Mouse (Mus musculus) spleen, postnatal 14 days (tissue): ENCODE results near the gene Nfat5.
A peak's percentile ranks its signal among the peaks of the same experiment; 100 is the strongest.

Experiments used
- DNase-seq, 2 experiments: peaks; one replicate each; pipeline ENCODE4 v3.0.0; 2021 to 2022; ENCODE audit warnings: low spot score in 2 of 2

The Nfat5 gene

DNA sequence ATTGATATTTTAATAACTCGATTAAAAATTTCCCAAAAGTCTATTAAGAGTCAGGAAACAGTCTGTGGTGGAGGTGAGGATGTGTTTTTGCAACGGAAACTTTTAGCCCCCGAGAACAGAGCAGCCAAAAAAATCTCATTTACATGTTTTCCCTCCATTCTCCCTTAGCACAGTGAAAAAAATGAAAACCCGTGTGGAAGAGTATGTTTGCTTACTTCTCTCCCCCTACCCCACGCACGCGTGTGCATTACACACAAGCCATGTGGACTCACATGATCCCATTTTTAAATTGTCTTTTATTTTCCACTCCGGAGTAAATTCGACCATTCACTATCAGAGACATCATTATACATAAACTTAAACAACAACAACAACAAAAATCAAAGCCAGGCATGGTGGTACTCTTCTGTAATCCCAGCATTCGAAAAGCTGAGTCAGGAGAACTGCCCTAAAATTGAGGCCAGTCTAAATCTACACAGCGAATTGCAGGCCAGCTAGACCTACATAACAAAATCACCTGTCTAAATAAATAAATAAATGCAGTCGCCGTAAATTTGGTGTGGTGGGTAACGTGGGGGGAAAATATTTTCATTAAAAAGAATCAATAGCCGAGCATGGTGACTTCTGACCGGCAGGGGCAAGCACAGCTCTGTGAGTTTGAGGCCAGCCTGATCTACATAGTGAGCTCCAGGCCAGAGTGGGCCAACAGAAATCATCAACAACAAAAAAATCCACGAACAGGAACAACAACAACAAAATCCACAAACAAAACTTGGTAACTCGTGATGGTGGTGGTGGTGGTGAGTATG lies 947 bp upstream of the Nfat5 start:
- DNase-seq, result no peak

GRCm38 (mm10) chr8:107293641-107294628 lies 665 bp downstream of the Nfat5 start:
- peak; percentile 17 to 21 for DNase-seq

DNA sequence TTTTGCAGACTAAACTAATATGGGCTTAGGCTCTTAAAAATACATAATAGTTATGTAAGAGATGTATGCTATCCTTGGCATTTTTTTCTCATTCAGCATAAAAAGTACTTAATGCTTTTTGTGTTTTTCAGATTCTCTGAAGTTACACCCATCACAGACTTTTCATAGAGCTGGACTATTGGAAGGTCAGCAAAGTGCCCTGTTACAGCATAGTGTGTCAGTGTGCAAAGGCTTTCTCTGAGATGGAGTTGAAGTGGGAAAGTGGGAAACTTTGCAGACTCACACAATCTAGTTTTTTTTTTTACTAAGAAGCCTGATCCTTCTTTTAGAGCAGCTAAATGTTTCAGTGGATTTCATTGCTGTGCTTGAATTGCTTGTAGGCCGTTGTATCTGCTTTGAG lies 2.2 kb downstream of the Nfat5 start:
- DNase-seq, result no peak

DNA sequence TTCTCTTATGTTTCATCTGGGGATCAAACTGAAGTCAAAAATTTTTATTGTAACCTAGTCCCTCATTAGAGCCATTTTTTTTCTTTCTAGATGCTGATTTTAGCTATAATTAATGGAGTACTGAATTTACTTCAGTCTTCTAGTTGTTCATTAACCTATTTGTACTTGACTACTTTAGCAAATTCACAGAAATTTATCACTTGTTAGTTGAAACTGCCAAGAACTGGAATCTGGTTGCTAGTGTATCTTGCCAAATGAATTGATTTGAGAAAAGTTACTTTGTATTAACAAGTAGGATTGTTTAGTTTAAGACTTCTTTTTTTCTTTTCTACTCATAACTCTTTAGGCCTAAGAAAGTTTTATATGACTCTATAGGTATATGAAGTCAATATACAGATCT lies 18.6 kb downstream of the Nfat5 start:
- no peak for DNase-seq

GRCm38 (mm10) chr8:107324142-107324541 lies 30.9 kb downstream of the Nfat5 start:
- DNase-seq, result peak; percentile 34 to 66

DNA sequence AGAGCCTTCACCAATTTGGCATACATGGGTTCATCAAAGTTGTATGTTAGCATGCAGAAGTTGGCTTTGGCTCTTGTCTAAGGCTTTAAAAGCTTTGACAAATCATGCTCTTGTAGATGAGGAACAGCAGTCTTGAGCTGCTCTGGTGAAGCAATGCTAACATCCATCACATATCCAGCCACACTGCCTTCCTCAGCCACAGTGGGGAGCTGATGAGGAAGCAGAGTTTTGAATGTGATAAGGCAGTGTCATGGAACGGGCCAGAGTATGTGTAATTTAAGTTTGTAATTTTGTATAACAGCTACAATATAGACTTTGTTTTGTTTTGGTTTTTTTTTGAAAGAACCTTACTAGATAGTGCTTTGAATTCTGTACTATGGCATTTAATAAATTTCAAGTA lies 36.3 kb downstream of the Nfat5 start:
- DNase-seq, result no peak

DNA sequence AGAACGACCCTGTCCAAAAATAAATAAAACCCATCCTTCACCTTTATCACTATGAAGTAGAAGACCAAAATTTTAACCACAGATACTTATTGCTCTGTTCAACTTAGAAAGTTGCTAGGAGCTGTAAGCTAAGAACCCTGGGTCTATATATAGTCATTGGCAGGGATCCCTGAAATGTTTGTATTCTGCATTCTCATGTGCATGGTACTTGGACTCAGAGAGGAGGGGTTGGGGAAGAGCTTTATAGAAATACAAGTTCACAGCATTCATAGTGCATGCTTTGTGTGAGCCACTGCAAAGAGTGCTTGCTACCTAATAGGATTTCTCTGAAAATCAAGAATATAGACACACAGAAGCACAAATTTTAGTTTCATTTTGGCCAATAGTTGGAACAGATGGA lies 43.2 kb downstream of the Nfat5 start:
- DNase-seq, result no peak

GRCm38 (mm10) chr8:107370311-107370710 lies 77.0 kb downstream of the Nfat5 start:
- DNase-seq, result no peak

DNA sequence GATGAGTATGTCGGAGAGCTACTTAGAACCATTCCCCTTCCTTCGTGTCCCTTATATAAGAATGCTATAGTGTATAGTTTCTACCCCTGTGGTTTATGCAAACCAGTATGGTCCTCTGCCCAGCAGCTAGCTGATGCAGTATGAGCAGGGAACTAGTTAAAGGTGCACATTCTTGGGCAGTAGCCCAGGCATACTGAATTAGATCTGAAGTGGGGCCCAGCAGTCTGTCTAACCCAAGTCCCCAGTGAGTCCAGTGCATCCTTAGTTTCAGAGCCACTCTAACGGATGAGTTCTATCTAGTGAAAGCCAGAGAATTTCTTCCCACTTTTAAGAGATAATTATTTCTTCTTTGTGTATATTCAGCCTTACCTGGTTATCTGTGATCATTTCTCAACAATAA lies 84.1 kb downstream of the Nfat5 start:
- no peak for DNase-seq

DNA sequence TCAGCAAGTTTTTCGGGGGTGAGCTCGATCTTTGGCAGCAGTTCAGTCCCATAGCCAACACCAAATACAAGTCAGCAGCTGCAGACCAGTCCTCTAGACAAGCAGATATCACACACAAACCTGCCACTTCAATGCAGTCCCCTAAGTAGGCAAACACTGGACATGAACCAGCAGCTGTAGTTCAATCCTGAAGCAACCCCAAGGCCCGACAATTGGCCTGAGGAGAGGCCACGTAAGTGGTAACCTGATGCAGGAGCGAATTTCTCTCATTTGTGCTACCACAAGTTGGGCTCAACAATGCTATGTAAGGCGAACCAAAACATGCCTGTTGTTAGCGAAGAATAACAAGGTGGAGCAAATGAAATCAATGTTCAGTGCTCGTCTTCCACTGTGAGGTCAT lies 87.5 kb downstream of the Nfat5 start:
- no peak for DNase-seq

DNA sequence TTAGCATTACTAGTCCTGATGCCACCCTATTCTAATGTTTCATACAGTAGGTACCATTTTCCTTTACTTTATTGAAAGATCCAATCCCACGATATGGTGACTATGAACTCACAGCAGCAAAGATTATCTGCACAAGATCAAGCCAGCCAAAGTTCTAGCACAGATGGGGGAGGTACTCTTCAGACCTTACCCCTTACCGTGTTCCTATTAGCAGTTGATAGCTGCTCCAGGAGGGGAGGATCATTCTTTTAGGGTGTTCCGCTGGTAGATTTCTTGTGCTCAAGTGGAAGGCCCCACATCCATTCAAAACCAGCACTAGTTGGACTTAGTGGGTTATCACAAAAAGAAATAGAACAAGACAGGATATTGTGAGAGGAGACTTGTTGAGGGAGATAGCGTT lies 88.4 kb downstream of the Nfat5 start:
- DNase-seq, result no peak

GRCm38 (mm10) chr8:107382898-107383297 lies 89.6 kb downstream of the Nfat5 start:
- no peak for DNase-seq

GRCm38 (mm10) chr8:107384651-107385050 lies 91.4 kb downstream of the Nfat5 start:
- no peak for DNase-seq

GRCm38 (mm10) chr8:107385063-107385462 lies 91.8 kb downstream of the Nfat5 start:
- no peak for DNase-seq

GRCm38 (mm10) chr8:107386171-107386570 lies 92.9 kb downstream of the Nfat5 start:
- no peak for DNase-seq

DNA sequence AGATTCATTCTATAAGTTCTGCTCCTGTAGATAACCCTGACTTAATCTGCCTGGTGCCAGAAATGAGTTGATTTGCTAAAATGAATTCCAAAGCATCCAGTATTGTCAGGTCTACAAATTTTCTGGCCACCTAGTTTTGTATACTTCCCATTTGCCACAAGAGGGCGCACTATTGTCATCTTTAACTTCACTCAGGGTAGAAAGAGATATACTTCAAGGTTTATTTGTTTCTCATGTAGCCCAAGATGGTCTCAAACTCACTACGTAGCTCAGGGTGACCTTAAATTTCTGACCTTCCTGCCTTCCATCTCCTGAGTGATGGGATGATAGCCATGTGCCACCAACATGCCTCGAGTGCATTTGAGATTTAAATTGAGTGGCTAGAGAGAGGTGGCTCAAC lies 93.4 kb downstream of the Nfat5 start:
- no peak for DNase-seq

GRCm38 (mm10) chr8:107387861-107388260 lies 94.6 kb downstream of the Nfat5 start:
- DNase-seq, result peak in 1 of 2 experiments; percentile 8

DNA sequence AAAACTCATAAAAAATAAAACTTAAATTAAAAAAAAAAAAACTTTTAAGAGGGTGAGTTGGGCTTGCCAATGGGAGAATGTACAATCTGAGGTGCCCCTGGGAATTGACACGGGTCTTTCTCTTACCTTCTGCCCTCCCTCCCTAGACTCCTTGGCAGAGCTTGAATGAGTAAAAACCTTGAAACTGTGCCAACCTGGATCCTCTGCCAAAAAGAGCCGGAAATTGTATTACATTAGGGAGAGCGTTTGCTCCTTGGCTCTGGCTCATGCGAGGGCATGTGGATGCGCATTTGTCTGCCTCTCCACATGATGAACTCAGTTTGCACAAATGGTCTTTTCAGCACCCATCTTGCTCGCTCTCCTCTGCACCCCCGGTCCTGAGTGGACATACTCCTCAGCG lies 96.3 kb downstream of the Nfat5 start:
- no peak for DNase-seq

- DNase-seq, result no peak
These were observed 97.3 kb downstream of the Nfat5 start for GRCm38 (mm10) chr8:107390476-107391135.

GRCm38 (mm10) chr8:107391136-107391516 lies 97.9 kb downstream of the Nfat5 start:
- no peak for DNase-seq

- no peak for DNase-seq
These were observed 102.1 kb downstream of the Nfat5 start for GRCm38 (mm10) chr8:107395397-107395796.

DNA sequence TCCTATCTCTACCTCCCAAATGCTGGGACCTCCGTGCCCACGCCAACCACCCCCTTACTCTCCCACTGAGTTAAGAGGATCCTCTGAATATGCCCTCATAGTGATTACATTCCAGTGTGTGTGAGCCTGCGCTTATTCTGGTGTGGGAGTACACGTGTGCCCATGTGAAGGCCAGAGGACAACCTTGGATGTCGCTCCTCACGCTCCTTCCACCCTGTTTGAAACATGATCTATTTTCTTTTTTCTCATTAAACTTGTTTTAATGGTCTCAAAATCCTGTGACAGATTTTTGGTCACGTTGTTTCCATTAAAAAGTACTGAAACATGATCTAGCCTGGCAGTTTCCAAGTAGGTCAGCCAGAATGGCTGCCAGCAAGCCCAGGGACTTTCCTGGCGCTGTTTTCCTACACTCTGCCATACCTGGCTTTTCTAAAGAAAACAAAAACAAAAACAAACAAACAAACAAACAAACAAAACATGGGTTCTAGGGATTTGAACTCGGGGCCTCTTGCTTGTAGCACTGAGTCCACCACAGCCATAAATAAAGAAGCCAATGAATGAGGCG lies 102.9 kb downstream of the Nfat5 start:
- DNase-seq, result no peak
